Mouse (Mus musculus): ENCODE data around the gene Mtmr10.

- no peak for TF ChIP-seq CTCF (IDR thresholded peaks at IDR 0.05; ENCODE audit: borderline replicate concordance, control insufficient read depth, extremely low read depth, insufficient read depth, low read length, poor library complexity)
- TF ChIP-seq POLR2A (IDR thresholded peaks at IDR 0.05; ENCODE audit: control insufficient read depth, extremely low read depth, insufficient read depth, low read length, poor library complexity), result no peak
These were observed 34.2 kb downstream of the Mtmr10 start for GRCm38 (mm10) chr7:64321658-64322057.

Data from thymus, adult 2 months (tissue).